Mouse (Mus musculus) stomach, embryonic 15.5 days (tissue): ENCODE results near the gene Gm853. TPM values are rescaled to one million over a fixed set of nuclear protein-coding genes. Genes with fewer than 3 reads are reported as not detected.

Experiments used
- ATAC-seq: fragments of 200-750 bp; cut with Nextera tagmentation; 2 replicates; pipeline ENCODE4 v1.8.0; 2017; ENCODE audit warnings: low read depth, moderate number of reproducible peaks, moderate TSS enrichment; ENCODE audit not compliant: insufficient read depth, low FRiP score
- H3K27ac ChIP-seq: fragments of 300-500 bp; sonication (generic); 2 replicates; pipeline ENCODE4 v1.5.1; 2015; ENCODE audit warnings: mild to moderate bottlenecking, inconsistent platforms
- H3K27me3 ChIP-seq: fragments of 300-500 bp; sonication (generic); replicated peaks from 2 replicates; pipeline ENCODE4 v1.6.1; 2015; ENCODE audit warnings: inconsistent platforms
- H3K36me3 ChIP-seq: fragments of 300-500 bp; sonication (generic); 2 replicates; pipeline ENCODE4 v1.6.1; 2015; ENCODE audit warnings: inconsistent platforms
- H3K4me1 ChIP-seq: fragments of 300-500 bp; sonication (generic); 2 replicates; pipeline ENCODE4 v1.6.1; 2015; ENCODE audit warnings: inconsistent platforms
- H3K4me2 ChIP-seq: fragments of 300-500 bp; sonication (generic); 2 replicates; pipeline ENCODE4 v1.6.1; 2015; ENCODE audit warnings: mild to moderate bottlenecking, inconsistent platforms
- H3K4me3 ChIP-seq: fragments of 300-500 bp; sonication (generic); replicated peaks from 2 replicates; pipeline ENCODE4 v1.5.1; 2015; ENCODE audit warnings: inconsistent platforms
- H3K9ac ChIP-seq: fragments of 300-500 bp; sonication (generic); 2 replicates; pipeline ENCODE4 v1.6.1; 2015; ENCODE audit warnings: inconsistent platforms
- H3K9me3 ChIP-seq: fragments of 300-500 bp; sonication (generic); 2 replicates; pipeline ENCODE4 v1.6.1; 2016; ENCODE audit warnings: inconsistent platforms
- WGBS: fragments of 180-500 bp; shearing (Covaris S2); methylation state at CpG from one replicate; pipeline ENCODE4 v1.1.7; 2015; 5-methylcytosine and 5-hydroxymethylcytosine counted together
- polyA plus RNA-seq: library from polyadenylated mRNA; unstranded; fragments of >200 nt; fragmentation: Nextera tagmentation; extraction: Ambion mirVana; gene quantifications from 2 replicates; pipeline ENCODE4 v1.2.1, GENCODE M21; 2015

Gm853 gene
- polyA plus RNA-seq, 1 experiment from 2014 or later, result not detected

DNA sequence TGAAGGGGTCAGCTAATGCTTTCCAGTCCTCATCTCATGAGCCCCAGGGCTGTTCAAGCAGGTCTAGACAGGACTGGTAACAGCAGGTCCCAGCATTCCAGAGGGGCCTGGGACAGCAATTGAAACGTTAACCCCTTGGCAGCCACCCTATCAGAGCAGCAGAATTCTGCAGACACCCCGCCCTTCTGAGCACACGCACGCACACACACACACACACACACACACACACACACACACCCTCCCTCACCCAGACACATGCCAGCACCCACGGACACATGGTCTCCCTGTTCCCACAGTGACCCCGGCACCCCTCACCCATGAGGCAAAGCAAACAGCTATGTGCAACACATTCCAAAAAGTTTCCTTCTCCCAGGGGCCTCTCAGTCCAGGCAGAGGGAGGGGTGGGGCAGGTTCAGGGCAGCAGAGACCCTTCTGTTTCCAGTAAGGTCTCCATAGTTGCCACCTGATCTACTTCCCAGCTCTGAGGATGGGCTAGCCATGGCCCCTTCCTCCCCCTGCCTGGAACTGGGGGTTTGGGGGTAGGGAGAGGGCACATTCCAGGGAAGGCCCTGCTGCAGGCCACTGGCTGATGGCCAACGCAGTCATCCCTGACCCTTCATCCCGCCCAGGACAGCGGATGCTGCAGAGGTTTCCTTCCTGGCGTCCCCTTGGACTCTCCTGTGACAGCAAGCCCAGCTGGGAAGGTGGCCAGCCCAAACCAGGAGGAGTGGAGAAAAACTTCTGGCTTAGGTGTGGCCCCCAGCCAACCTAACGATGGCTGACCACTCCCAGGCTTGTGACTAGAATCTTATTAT is 50.0 kb downstream of the Gm853 start:
- peaks cover 67% of the 10 kb centered on the region for H3K4me1 ChIP-seq
- no peak overlapping the region for H3K9ac ChIP-seq
- no peaks in the 10 kb centered on the region for H3K36me3 ChIP-seq
- ATAC-seq, result no peak
- peak overlapping the region; percentile 70 for H3K4me2 ChIP-seq
- 0 out of 2 replicates have a peak overlapping the region, but pooled peaks have one; percentile 3 for H3K4me3 ChIP-seq
- H3K27ac ChIP-seq, result peak overlapping the region; percentile 44; the same call in 1 of the 2 replicates
- H3K27me3 ChIP-seq, result peaks cover 5% of the 10 kb centered on the region; the same call in 1 of the 2 replicates
- 31% methylated on average over 11 of the region's 11 CpGs for WGBS
- no peaks in the 10 kb centered on the region for H3K9me3 ChIP-seq

DNA sequence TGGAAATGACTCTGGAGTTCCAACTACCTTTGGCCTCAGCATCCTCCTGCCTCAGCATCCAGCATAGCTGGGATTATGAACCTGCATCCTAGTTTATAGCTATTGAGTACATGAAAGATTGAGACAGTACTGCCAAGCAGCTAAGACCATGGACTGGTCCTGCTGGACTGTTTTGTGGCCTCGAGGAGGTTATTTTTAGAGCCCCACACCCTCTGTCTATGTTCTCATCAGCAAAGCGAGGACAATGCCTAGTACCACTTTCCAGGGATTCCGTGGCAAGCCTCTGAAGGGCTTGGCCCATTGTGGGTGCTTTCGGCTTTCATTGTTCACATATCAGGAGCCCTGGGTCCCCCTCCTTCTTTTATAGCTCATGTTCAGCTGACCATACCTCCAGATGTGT is 51.8 kb downstream of the Gm853 start:
- ATAC-seq, result no peak
- Histone ChIP-seq H3K4me3 (no peak overlapping the region), H3K4me2 (no peak overlapping the region), H3K4me1 (peaks cover 65% of the 10 kb centered on the region), H3K9me3 (no peaks in the 10 kb centered on the region), H3K27ac (no peak overlapping the region), H3K9ac (no peak overlapping the region), H3K27me3 (peaks cover 5% of the 10 kb centered on the region; the same call in 1 of the 2 replicates), H3K36me3 (no peaks in the 10 kb centered on the region)
- 82% methylated on average over 4 of the region's 4 CpGs for WGBS

DNA sequence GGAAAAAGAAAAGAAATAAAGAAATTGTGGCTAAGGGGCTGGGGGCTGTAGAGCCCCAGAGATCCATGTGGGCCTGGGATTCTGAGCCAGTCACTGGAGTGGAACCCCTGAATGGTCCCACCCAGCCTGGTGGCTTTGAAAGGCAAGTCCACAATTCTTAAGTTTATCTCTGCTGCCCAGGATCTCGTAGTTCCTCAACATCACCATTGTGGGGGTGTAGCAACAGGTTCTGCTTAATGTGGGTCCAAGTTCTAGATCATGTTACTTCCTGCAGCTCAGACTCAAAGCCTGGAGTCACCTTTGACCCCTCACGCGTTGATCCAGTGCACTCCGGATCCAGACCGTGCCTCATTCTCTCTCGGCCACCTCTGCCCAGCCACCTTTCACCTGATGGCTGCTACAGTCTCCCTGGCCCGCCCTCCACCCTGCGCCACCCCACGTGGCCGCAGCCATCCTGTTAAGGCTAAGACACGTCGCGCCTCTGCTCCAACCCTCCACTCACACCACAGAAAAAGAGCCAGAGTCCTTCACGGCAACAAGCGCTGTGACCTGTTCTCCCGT is 52.7 kb downstream of the Gm853 start:
- Histone ChIP-seq H3K36me3 (no peaks in the 10 kb centered on the region), H3K27ac (peak overlapping the region; percentile 86; the same call in 1 of the 2 replicates), H3K4me1 (peaks cover 56% of the 10 kb centered on the region), H3K9me3 (no peaks in the 10 kb centered on the region), H3K4me2 (no peak overlapping the region), H3K9ac (no peak overlapping the region), H3K4me3 (no peak overlapping the region), H3K27me3 (0 out of 2 replicates have a peak, but pooled peaks cover 5% of the 10 kb centered on the region)
- 78% methylated on average over 16 of the region's 16 CpGs for WGBS
- no peak for ATAC-seq

DNA sequence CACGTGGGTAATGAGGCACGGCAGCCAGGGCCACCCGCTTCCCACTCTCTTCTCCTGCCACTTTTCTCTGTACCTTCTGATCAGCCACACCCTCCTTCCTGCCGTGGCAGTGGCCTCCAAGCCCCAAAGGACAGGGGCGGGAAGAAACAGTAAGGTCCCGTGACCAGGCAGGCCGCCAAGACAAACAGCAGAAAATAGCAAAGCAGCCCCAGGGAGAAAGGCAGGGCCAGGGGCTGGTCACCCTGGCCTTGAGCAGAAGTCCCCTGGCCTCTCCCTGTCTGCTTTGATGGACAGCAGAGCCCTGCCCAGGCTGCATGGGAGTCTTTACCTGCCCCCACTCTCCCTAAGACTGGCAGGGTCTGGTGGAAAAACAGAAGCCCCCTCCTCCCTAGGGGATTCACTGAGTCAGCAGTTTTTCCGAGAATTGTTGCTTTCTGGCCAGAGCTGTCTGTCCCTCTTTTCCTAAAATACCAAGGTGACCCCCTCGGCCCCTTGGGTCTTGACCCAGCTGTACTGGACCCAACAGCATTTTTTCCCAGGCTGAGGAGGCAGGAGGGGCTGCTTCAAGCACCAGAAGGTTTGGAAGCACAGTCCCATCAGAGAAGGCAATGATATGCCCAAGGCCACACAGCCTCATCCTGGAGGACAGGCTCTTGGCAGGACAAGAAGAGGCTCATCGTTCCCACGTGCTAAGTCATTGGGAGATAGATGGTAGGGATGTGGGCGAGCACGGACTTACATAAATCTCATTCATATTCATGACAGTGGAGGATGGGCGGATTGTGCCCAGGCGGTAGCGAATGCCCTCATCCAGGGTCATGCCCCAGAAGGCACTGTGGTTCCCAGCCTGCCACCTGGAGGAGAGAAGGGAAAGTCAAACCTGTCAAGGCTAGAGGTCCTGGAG is 53.7 kb downstream of the Gm853 start:
- peak overlapping the region; percentile 41 for H3K4me2 ChIP-seq
- peak; percentile 74 for ATAC-seq
- 38% methylated on average over 16 of the region's 16 CpGs for WGBS
- H3K36me3 ChIP-seq, result no peaks in the 10 kb centered on the region
- H3K27me3 ChIP-seq, result no peaks in the 10 kb centered on the region
- H3K9ac ChIP-seq, result no peak overlapping the region
- peak overlapping the region; percentile 86 for H3K27ac ChIP-seq
- 0 out of 2 replicates have a peak overlapping the region, but pooled peaks have one; percentile 3 for H3K4me3 ChIP-seq
- H3K4me1 ChIP-seq, result peaks cover 58% of the 10 kb centered on the region
- H3K9me3 ChIP-seq, result no peaks in the 10 kb centered on the region

DNA sequence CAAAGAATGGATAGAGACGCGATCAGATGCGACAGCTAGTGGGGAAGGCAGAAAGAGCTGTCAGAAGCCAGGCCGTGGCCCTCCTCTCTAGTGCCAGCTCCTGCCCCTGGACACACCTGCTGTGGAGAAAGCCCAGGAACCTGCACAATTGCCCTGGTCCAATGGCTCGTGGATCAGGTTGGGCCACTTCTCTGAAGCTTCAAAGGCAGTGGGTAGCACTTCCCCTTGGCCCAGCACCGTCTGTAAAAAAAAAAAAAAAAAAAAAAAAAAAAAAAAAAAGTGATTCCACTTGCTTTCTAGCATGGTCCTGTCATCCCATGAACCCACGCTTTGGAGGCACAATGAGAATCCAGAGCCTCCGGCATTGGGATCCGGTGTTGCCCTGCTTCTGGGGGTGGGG is 54.4 kb downstream of the Gm853 start:
- H3K27me3 ChIP-seq, result no peaks in the 10 kb centered on the region
- no peaks in the 10 kb centered on the region for H3K36me3 ChIP-seq
- H3K4me3 ChIP-seq, result 0 out of 2 replicates have a peak overlapping the region, but pooled peaks have one; percentile 3
- no peaks in the 10 kb centered on the region for H3K9me3 ChIP-seq
- H3K4me2 ChIP-seq, result peak overlapping the region; percentile 41
- WGBS, result 33% methylated on average over 9 of the region's 9 CpGs
- peak overlapping the region; percentile 86 for H3K27ac ChIP-seq
- no peak for ATAC-seq
- H3K4me1 ChIP-seq, result peaks cover 60% of the 10 kb centered on the region
- no peak overlapping the region for H3K9ac ChIP-seq

DNA sequence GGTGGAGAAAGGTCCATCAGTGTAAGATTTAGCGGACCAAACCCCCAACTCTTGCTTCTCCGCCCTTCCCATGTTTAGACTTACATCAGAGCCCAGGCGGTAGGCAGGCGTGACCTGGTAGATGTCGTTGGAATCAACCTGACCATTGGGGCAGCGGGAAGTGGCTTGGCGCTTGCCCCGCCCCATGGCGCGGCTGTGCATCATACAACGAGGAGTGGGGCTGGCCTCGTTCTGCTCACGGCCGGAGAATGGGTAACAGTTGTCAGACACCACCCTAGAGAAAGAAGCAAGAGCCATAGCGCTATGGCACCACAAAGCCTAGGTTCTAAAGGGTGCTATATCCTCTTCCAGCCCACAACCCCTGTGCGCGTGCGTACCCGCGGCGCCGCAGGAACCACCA is 54.9 kb downstream of the Gm853 start:
- H3K9me3 ChIP-seq, result no peaks in the 10 kb centered on the region
- ATAC-seq, result no peak
- H3K36me3 ChIP-seq, result no peaks in the 10 kb centered on the region
- 55% methylated on average over 22 of the region's 22 CpGs for WGBS
- H3K27ac ChIP-seq, result peak overlapping the region; percentile 86
- no peak overlapping the region for H3K4me3 ChIP-seq
- peak overlapping the region; percentile 34 for H3K4me2 ChIP-seq
- H3K4me1 ChIP-seq, result peaks cover 59% of the 10 kb centered on the region
- H3K27me3 ChIP-seq, result no peaks in the 10 kb centered on the region
- no peak overlapping the region for H3K9ac ChIP-seq

DNA sequence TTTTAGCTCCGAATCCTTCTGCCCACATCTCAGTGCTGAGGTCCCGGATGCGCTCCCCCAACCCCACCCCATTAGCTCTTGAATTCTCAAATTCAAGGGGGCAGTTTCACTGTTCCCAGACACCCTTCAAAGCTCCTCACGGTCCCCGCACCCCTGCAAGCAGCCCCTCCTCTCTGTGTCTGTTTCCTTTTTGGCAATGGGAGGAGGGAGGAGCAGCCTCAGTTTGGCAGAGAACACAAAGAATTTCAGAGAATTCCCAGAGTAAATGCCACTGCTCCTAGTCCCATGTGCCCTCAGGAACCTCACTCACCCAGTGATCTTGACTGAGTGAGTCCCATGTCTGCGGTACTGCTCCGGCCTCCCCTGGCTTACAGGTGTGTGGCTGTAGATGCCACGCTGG is 55.6 kb downstream of the Gm853 start:
- Histone ChIP-seq H3K9me3 (no peaks in the 10 kb centered on the region), H3K9ac (no peak overlapping the region), H3K36me3 (no peaks in the 10 kb centered on the region), H3K4me2 (no peak overlapping the region), H3K27ac (no peak overlapping the region), H3K27me3 (no peaks in the 10 kb centered on the region), H3K4me3 (no peak overlapping the region), H3K4me1 (peaks cover 56% of the 10 kb centered on the region)
- 71% methylated on average over 8 of the region's 8 CpGs for WGBS
- no peak for ATAC-seq

DNA sequence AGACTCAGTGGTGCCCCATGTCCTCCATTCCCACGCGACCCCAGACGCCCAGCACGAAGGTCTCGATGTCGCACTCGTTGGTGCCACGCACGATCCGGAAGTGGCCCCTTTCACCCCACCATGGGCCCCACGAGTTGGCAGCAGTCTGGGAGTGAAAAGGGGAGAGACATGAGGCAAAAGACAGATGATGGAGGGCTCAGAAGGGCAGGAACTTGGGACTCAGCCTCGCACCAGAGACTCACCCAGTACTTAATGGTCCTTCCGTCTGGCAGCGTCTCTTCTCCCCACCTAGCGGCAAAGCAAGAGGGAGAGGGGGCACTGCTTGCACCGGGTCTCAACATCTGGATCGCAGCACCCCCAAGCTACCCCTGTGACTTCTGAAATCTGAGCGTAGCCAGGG is 56.1 kb downstream of the Gm853 start:
- peaks cover 51% of the 10 kb centered on the region for H3K4me1 ChIP-seq
- 82% methylated on average over 18 of the region's 18 CpGs for WGBS
- H3K9me3 ChIP-seq, result no peaks in the 10 kb centered on the region
- no peak overlapping the region for H3K4me2 ChIP-seq
- H3K27ac ChIP-seq, result no peak overlapping the region
- no peaks in the 10 kb centered on the region for H3K27me3 ChIP-seq
- H3K36me3 ChIP-seq, result no peaks in the 10 kb centered on the region
- H3K9ac ChIP-seq, result no peak overlapping the region
- H3K4me3 ChIP-seq, result no peak overlapping the region
- no peak for ATAC-seq

DNA sequence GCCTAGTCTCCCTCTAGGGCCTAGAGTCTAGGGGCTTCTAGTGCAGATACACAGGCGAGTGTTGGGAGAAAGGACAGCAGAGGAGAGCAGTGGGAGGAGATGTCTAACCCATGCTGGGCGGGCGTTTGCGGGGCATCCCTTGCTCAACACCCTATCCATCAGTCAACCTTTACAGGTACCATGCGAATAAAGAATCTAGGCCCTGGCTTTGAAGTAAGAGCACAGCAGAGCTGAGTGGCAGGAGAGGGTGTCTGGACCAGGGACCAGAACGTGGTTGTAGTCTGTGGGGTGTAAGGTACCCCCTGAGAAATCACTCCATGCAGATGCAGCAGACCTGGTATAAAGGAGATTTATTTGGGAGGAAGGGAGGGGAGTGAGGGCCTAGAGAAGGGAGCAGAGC is 58.1 kb downstream of the Gm853 start:
- ATAC-seq, result no peak
- Histone ChIP-seq H3K27ac (peak overlapping the region; percentile 33), H3K4me1 (peaks cover 41% of the 10 kb centered on the region), H3K36me3 (no peaks in the 10 kb centered on the region), H3K4me2 (no peak overlapping the region), H3K27me3 (no peaks in the 10 kb centered on the region), H3K4me3 (no peak overlapping the region), H3K9ac (no peak overlapping the region), H3K9me3 (no peaks in the 10 kb centered on the region)
- 75% methylated on average over 6 of the region's 6 CpGs for WGBS

DNA sequence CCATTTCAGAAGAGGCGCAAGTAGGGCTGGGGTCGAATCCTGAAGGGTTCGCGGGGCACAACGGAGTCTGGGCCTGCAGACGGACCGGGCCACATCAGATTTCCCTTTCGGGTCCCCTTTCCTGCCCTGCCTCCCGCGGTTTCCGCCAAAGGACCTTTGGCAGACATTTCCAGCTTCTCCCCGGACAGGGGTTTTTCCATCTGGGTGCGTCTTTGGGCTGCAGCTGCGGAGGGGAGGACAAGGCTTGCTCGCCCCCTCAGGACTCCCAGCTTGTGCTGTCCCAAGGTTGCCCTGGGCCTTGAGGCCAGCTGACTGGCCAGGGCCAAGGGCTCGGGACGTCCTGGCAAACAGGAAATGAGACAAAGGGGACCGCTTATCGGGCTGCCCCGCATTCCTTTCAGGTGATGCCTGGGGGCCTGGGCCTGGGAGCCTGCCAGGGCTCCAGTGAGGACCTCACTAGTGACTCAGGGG is 58.8 kb downstream of the Gm853 start:
- 7% methylated on average over 20 of the region's 20 CpGs for WGBS
- H3K27me3 ChIP-seq, result no peaks in the 10 kb centered on the region
- ATAC-seq, result peak; percentile 18; the same call in 1 of the 2 replicates
- peak overlapping the region; percentile 16; the same call in 1 of the 2 replicates for H3K9ac ChIP-seq
- H3K9me3 ChIP-seq, result no peaks in the 10 kb centered on the region
- no peaks in the 10 kb centered on the region for H3K36me3 ChIP-seq
- H3K27ac ChIP-seq, result peak overlapping the region; percentile 33
- H3K4me1 ChIP-seq, result peaks cover 34% of the 10 kb centered on the region
- peak overlapping the region; percentile 9; the same call in 1 of the 2 replicates for H3K4me3 ChIP-seq
- H3K4me2 ChIP-seq, result peak overlapping the region; percentile 50

DNA sequence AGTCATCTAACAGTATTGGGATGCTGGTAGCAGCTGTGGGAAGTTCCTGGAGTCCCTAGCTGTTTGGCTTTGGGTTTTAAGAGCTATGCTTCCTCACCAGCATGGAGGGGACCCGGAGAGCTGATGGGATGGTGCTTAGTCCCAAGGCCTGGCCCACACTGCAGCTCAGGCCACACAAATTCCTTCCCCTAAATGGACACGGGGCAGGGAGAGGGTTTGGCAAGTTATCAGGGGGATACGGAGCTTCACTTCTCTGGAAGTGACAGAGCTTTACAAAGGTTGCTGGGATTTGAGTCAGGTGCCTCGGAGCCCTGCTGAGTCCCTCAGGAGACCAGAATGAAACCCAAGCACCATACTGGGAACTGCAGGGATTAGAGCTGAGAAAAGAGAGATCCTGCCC is 60.9 kb downstream of the Gm853 start:
- Histone ChIP-seq H3K4me1 (peaks cover 19% of the 10 kb centered on the region), H3K4me3 (no peak overlapping the region), H3K27ac (no peak overlapping the region), H3K27me3 (no peaks in the 10 kb centered on the region), H3K4me2 (no peak overlapping the region), H3K9me3 (no peaks in the 10 kb centered on the region), H3K9ac (no peak overlapping the region), H3K36me3 (no peaks in the 10 kb centered on the region)
- WGBS, result 36% methylated on average over 4 of the region's 4 CpGs
- ATAC-seq, result no peak
